Mouse (Mus musculus) intestine, postnatal 0 days (tissue): ENCODE data around the gene Pfas. TPM values are rescaled to one million over a fixed set of nuclear protein-coding genes. Genes with fewer than 3 reads are reported as not detected.
"Not testable (repeated sequence)": the region's sequence is repeated elsewhere in the genome, so short reads cannot be mapped to it uniquely, and the experiment has no call there.

Experiments
- ATAC-seq: fragments of 200-750 bp; cut with Nextera tagmentation; 2 replicates; pipeline ENCODE4 v1.8.0; 2017; ENCODE audit warnings: mild to moderate bottlenecking, moderate TSS enrichment, moderate library complexity
- H3K27ac ChIP-seq: fragments of 300-500 bp; sonication (generic); 2 replicates; pipeline ENCODE4 v1.5.1; 2014; ENCODE audit warnings: mild to moderate bottlenecking, low read depth, low read length, moderate library complexity
- H3K27me3 ChIP-seq: fragments of 300-500 bp; sonication (generic); replicated peaks from 2 replicates; pipeline ENCODE4 v1.6.1; 2014; ENCODE audit warnings: low read length, mixed read lengths; ENCODE audit not compliant: control insufficient read depth, insufficient read depth
- H3K36me3 ChIP-seq: fragments of 300-500 bp; sonication (generic); 2 replicates; pipeline ENCODE4 v1.6.1; 2014; ENCODE audit warnings: mild to moderate bottlenecking, moderate library complexity; ENCODE audit not compliant: control insufficient read depth, insufficient read depth
- H3K4me1 ChIP-seq: fragments of 300-500 bp; sonication (generic); replicated peaks from 2 replicates; pipeline ENCODE4 v1.6.1; 2014; ENCODE audit warnings: antibody characterized with exemption, low read length, mixed read lengths; ENCODE audit not compliant: control insufficient read depth, insufficient read depth
- H3K4me2 ChIP-seq: fragments of 300-500 bp; sonication (generic); replicated peaks from 2 replicates; pipeline ENCODE4 v1.6.1; 2014; ENCODE audit warnings: low read depth, mild to moderate bottlenecking, moderate library complexity
- H3K4me3 ChIP-seq: fragments of 300-500 bp; sonication (generic); 2 replicates; pipeline ENCODE4 v1.5.1; 2014; ENCODE audit warnings: low read depth, low read length
- H3K9ac ChIP-seq: fragments of 300-500 bp; sonication (generic); 2 replicates; pipeline ENCODE4 v1.6.1; 2014; ENCODE audit warnings: mild to moderate bottlenecking, low read depth, low read length
- H3K9me3 ChIP-seq: fragments of 300-500 bp; sonication (generic); 2 replicates; pipeline ENCODE4 v1.6.1; 2016; ENCODE audit warnings: mixed run types; ENCODE audit not compliant: control insufficient read depth
- CTCF ChIP-seq: sonication (generic); IDR thresholded peaks from 2 replicates; pipeline ENCODE4 v1.5.1; 2016; ENCODE audit warnings: low read depth, mild to moderate bottlenecking, control low read depth, antibody characterized with exemption, moderate library complexity
- WGBS: fragments of 180-500 bp; shearing (Covaris S2); extraction: QIAGEN DNeasy Blood & Tissue Kit; methylation state at CpG from one replicate; pipeline ENCODE4 v1.1.7; 2014; 5-methylcytosine and 5-hydroxymethylcytosine counted together
- polyA plus RNA-seq: library from polyadenylated mRNA; unstranded; fragments of >200 nt; fragmentation: Nextera tagmentation; extraction: Ambion mirVana; gene quantifications from 2 replicates; pipeline ENCODE4 v1.2.1, GENCODE M21; 2015

Gene Pfas
- polyA plus RNA-seq, 1 experiment from 2014 or later: 6.4 TPM

- TF ChIP-seq CTCF: no peak
- H3K4me2 ChIP-seq: no peak overlapping the region
- no peaks in the 10 kb centered on the region for H3K4me1 ChIP-seq
- peaks cover 91% of the 10 kb centered on the region for H3K36me3 ChIP-seq
- H3K9ac ChIP-seq: no peak overlapping the region
- no peak overlapping the region for H3K27ac ChIP-seq
- ATAC-seq: no peak
- WGBS: 92% methylated on average over 3 of the region's 3 CpGs
- no peak overlapping the region for H3K4me3 ChIP-seq
- H3K9me3 ChIP-seq: no peaks in the 10 kb centered on the region
- no peaks in the 10 kb centered on the region for H3K27me3 ChIP-seq
These were observed 18.3 kb upstream of the Pfas start for GRCm38 (mm10) chr11:69026562-69026961.

GRCm38 (mm10) chr11:69020691-69021090 lies 12.4 kb upstream of the Pfas start:
- Histone ChIP-seq H3K27me3 (no peaks in the 10 kb centered on the region), H3K9ac (no peak overlapping the region), H3K4me3 (no peak overlapping the region), H3K27ac (no peak overlapping the region), H3K4me1 (0 out of 2 replicates have a peak, but pooled peaks cover 5% of the 10 kb centered on the region), H3K4me2 (no peak overlapping the region), H3K36me3 (peaks cover 39% of the 10 kb centered on the region), H3K9me3 (no peaks in the 10 kb centered on the region)
- ATAC-seq: no peak
- TF ChIP-seq CTCF: no peak

- ATAC-seq: no peak
- peak overlapping the region; percentile 63; the same call in 1 of the 2 replicates for H3K9ac ChIP-seq
- H3K27ac ChIP-seq: 0 out of 2 replicates have a peak overlapping the region, but pooled peaks have one; percentile 36
- H3K4me3 ChIP-seq: peak overlapping the region; percentile 57
- TF ChIP-seq CTCF: no peak
- no peaks in the 10 kb centered on the region for H3K9me3 ChIP-seq
- H3K4me2 ChIP-seq: peak overlapping the region; percentile 74
- peaks cover under 1% of the 10 kb centered on the region; the same call in 1 of the 2 replicates for H3K36me3 ChIP-seq
- 0 out of 2 replicates have a peak, but pooled peaks cover 5% of the 10 kb centered on the region for H3K4me1 ChIP-seq
- no peaks in the 10 kb centered on the region for H3K27me3 ChIP-seq
- WGBS: 45% methylated on average over 3 of the region's 3 CpGs
These were observed 8.5 kb upstream of the Pfas start for GRCm38 (mm10) chr11:69016755-69017154.

- Histone ChIP-seq H3K36me3 (no peaks in the 10 kb centered on the region), H3K4me2 (peak within 1 kb of the TSS; percentile 74), H3K27ac (peak within 1 kb of the TSS; percentile 47; the same call in 1 of the 2 replicates), H3K9ac (peak within 1 kb of the TSS; percentile 63), H3K27me3 (no peaks in the 10 kb centered on the region), H3K9me3 (no peaks in the 10 kb centered on the region), H3K4me1 (0 out of 2 replicates have a peak, but pooled peaks cover 5% of the 10 kb centered on the region), H3K4me3 (peak within 1 kb of the TSS; percentile 57)
- 1% methylated on average over 38 of the region's 38 CpGs for WGBS
- peak; percentile 91 for ATAC-seq
- peak; percentile 80 for TF ChIP-seq CTCF
These were observed 7.6 kb upstream of the Pfas start, which contains the start of gene Ctc1 for GRCm38 (mm10) chr11:69015644-69016441. TSS of gene Ctc1 (plus strand) at chr11:69015911.

- peaks cover 8% of the 10 kb centered on the region; the same call in 1 of the 2 replicates for H3K4me1 ChIP-seq
- peak overlapping the region; percentile 65 for H3K9ac ChIP-seq
- H3K27ac ChIP-seq: peak overlapping the region; percentile 95
- peak; percentile 64 for ATAC-seq
- no peaks in the 10 kb centered on the region for H3K36me3 ChIP-seq
- H3K9me3 ChIP-seq: no peaks in the 10 kb centered on the region
- H3K4me2 ChIP-seq: peak overlapping the region; percentile 70
- under 1% methylated on average over 18 of the region's 18 CpGs for WGBS
- no peaks in the 10 kb centered on the region for H3K27me3 ChIP-seq
- no peak for TF ChIP-seq CTCF
- peak overlapping the region; percentile 50 for H3K4me3 ChIP-seq
These were observed 3.9 kb upstream of the Pfas start for GRCm38 (mm10) chr11:69012071-69012601.

GRCm38 (mm10) chr11:69011445-69011844 lies 3.2 kb upstream of the Pfas start:
- peak; percentile 28; the same call in 1 of the 2 replicates for TF ChIP-seq CTCF
- not testable (repeated sequence) for H3K9ac ChIP-seq, ATAC-seq, H3K9me3 ChIP-seq, H3K27me3 ChIP-seq, H3K4me1 ChIP-seq, H3K36me3 ChIP-seq
- H3K4me2 ChIP-seq: peak overlapping the region; percentile 70
- peak overlapping the region; percentile 50 for H3K4me3 ChIP-seq
- peak overlapping the region; percentile 95; the same call in 1 of the 2 replicates for H3K27ac ChIP-seq
- WGBS: 67% methylated on average over 2 of the region's 2 CpGs
